Mouse (Mus musculus) E14TG2a.4 (cell line): ENCODE data around the gene Chek2.

ENCODE experiments used
- CTCF ChIP-seq: conservative IDR thresholded peaks from 2 replicates; pipeline ENCODE4 v1.5.1; 2014; ENCODE audit warnings: low read length
- NANOG ChIP-seq: IDR thresholded peaks from 2 replicates; pipeline ENCODE4 v1.6.1; 2014; ENCODE audit warnings: borderline replicate concordance, low read length, mixed read lengths
- POU5F1 ChIP-seq: IDR thresholded peaks from 2 replicates; pipeline ENCODE4 v1.6.1; 2014; ENCODE audit warnings: low read length, borderline replicate concordance

- TF ChIP-seq CTCF (no peak), POU5F1 (no peak), NANOG (no peak)
Observed at GRCm38 (mm10) chr5:110900331-110900730, 60.6 kb downstream of the Chek2 start.
